Mouse (Mus musculus): ENCODE results near the gene Slitrk3.
"Not testable (repeated sequence)": the region's sequence is repeated elsewhere in the genome, so short reads cannot be mapped to it uniquely, and the experiment has no call there.

The Slitrk3 gene

GRCm38 (mm10) chr3:73057197-73057811, at the start of gene Slitrk3:
Gene Slitrk3, minus strand, starts transcription at chr3:73057803.
- DNase-seq (ENCODE audit: low spot score) = no peak

DNA sequence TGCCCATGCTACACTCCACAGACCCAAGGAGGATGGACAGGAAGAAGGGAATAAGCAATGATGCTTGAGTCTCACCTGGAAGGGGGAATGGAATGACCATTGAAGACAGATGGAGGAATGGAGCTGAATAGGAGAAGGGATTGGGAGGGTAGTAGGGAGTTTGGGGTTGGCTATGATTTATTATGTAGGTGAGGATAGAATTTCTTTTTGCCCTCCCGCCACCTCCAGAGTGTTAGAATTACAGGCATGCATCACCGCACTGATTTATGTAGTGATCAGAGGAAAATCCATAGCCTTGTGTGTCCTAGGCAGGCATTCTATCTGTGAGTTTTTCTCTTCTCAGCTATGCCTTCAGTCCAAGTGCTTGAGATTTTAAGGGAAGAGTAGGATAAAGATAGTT, 36.8 kb upstream of the Slitrk3 start:
- DNase-seq (ENCODE audit: low spot score) = not testable (repeated sequence)

- DNase-seq (ENCODE audit: low spot score) = no peak
These were observed 27.0 kb upstream of the Slitrk3 start for GRCm38 (mm10) chr3:73084620-73085019.

- DNase-seq (ENCODE audit: low spot score) = no peak
These were observed 8.5 kb upstream of the Slitrk3 start for GRCm38 (mm10) chr3:73065823-73066755.

GRCm38 (mm10) chr3:73058190-73058589, 587 bp upstream of the Slitrk3 start:
- no peak for DNase-seq (ENCODE audit: low spot score)

- DNase-seq (ENCODE audit: low spot score) = no peak
These were observed 959 bp downstream of the Slitrk3 start for GRCm38 (mm10) chr3:73056492-73057196.

- no peak for DNase-seq (ENCODE audit: low spot score)
These were observed 1.6 kb downstream of the Slitrk3 start for GRCm38 (mm10) chr3:73056044-73056438.

- no peak for DNase-seq (ENCODE audit: low spot score)
These were observed 2.1 kb downstream of the Slitrk3 start for GRCm38 (mm10) chr3:73055399-73056043.

DNA sequence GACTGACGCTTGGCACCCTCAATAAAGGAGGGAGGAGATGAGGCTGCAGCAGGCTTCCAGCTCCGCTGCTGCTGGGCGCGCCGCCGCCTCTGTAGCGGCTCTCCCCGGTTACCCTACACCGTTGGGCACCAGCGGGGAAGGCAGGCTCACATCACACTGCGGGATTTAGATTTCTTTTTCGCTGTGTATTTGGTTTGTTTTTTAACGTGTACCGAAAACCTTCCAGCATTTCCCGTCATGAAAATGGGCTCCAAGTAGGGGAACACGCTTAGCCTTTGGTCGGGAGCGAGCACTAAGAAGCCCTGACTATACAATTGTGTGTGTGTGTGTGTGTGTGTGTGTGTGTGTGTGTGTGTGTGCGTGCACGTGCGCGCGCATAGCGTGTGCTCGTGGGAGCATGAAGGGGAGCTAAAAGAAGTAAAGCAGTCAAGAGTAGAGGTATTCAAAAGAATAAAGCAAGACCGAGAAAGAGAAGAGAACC, 4.1 kb downstream of the Slitrk3 start:
- DNase-seq (ENCODE audit: low spot score) = no peak

- no peak for DNase-seq (ENCODE audit: low spot score)
These were observed 11.4 kb downstream of the Slitrk3 start for GRCm38 (mm10) chr3:73046248-73046647.

GRCm38 (mm10) chr3:73042256-73042655, 15.3 kb downstream of the Slitrk3 start:
- no peak for DNase-seq (ENCODE audit: low spot score)

DNA sequence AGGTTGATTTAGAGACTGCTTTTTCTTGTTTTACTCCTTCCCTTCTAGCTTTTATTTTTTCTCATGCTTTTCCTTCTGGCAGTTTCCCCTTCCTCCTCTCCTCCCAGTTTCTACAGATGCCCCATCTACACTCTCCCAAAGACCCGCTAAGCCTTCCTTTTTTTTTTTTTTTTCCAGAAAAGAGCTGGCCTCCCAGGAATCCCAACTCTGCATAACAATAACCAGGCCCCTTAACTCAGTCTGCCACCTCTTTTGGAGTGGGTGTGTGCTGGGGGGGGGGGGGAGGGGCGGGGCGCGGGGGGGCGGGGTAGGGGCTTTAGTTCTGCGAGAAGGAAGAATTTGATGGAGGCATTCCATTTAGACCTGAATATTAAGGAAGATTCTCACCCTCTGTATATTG, 51.6 kb downstream of the Slitrk3 start:
- no peak for DNase-seq (ENCODE audit: low spot score)

GRCm38 (mm10) chr3:73002933-73003696, 54.5 kb downstream of the Slitrk3 start:
- no peak for DNase-seq (ENCODE audit: low spot score)

GRCm38 (mm10) chr3:72997517-72997916, 60.1 kb downstream of the Slitrk3 start:
- DNase-seq (ENCODE audit: low spot score) = no peak
